Mouse (Mus musculus): ENCODE measurements around the gene Myo5a. TPM values are rescaled to one million over a fixed set of nuclear protein-coding genes. Genes with fewer than 3 reads are reported as not detected.
A peak's percentile ranks its signal among the peaks of the same experiment; 100 is the strongest.

Myo5a gene
- polyA plus RNA-seq, 1 experiment from 2014 or later = 18.1 TPM

DNA sequence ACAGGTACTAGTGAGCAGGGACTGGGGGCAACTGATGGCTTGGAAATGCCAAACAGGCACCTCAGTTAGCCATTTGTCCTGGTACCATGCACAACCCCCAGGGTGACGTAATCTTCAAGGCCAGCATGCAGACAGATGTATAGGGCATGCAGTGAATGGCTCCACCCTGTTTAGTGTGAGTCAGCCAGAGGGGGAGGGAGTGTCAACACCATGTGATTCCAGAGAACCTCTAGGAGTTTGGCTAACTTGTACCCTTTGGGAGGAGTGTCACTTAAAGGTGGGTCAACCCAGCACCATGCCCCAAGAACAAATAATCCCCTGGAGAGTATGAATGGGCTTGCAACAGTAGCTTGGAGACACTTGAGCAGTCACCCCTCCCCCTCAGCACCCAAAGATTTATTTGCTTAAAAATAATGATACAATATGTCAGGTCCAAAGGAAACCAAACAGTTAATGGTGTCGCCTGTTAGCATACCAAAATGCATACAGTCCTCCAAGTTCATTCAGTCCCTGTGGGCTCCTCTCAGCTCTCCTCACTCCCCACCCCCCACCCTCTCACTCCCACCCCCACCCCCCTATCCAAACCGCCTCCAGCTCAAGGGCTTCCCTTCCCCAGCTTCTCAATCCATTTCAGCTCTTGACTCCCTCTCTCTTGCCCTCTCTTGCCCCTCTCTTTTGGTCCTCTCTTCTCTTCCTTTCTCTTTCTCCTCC is 193.3 kb downstream of the Myo5a start:
- H3K27me3 ChIP-seq (ENCODE audit: low read depth, poor library complexity, severe bottlenecking) = no peaks in the 10 kb centered on the region
- peaks cover 42% of the 10 kb centered on the region for H3K4me1 ChIP-seq
- no peak for DNase-seq (ENCODE audit: low spot score)
- 0 out of 2 replicates have a peak, but pooled peaks cover 3% of the 10 kb centered on the region for H3K9me3 ChIP-seq (replicated peaks)
- no peaks in the 10 kb centered on the region for H3K36me3 ChIP-seq
- no peak overlapping the region for H3K4me3 ChIP-seq
- H3K27ac ChIP-seq (replicated peaks) = peak overlapping the region; percentile 55
- WGBS = 52% methylated on average over 3 of the region's 3 CpGs

DNA sequence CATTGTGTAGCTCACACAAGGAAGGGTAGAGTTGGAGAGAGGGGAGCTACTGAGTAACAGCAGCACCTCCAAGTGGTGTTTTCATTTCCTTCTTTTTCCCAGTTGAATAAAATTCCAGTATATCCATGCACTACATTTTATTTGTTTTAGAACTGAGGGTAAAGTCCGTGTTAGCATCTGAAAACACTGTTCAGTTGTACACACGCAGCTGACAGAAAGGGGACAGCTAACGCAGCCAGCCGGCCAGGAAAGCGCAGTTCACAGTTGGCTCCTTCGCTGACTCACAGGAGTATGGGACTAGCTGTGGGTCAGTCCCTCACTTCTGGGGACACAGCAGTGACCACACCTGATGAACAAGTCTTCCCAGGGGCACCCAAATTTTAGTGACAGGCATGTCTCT is 196.3 kb downstream of the Myo5a start:
- DNase-seq (ENCODE audit: low spot score) = no peak
- Histone ChIP-seq H3K4me1 (peaks cover 23% of the 10 kb centered on the region), H3K4me3 (no peak overlapping the region), H3K9me3 (replicated peaks) (no peaks in the 10 kb centered on the region), H3K27ac (replicated peaks) (peak overlapping the region; percentile 13; the same call in 1 of the 2 replicates), H3K36me3 (no peaks in the 10 kb centered on the region), H3K27me3 (ENCODE audit: low read depth, poor library complexity, severe bottlenecking) (no peaks in the 10 kb centered on the region)
- WGBS = 80% methylated on average over 6 of the region's 6 CpGs

DNA sequence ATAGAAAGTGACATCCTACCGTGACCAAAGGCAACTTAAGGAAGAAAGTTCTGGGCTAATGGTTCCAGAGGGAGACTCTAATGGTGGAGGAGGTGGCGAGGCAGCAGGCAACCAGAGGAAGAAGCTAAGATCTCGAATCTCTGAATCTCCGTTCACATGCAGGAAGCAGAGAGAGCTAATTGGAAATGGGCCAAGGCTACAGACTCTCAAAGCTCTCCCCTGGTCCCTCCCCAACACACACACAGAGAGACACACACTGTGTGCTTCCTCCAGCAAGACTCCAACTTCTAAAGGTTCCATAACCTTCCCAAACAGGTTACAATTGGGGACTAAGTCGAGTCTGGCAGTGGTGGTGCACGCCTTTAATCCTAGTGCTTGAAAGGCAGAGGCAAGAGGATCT is 199.6 kb downstream of the Myo5a start:
- 93% methylated on average over 6 of the region's 6 CpGs for WGBS
- no peak overlapping the region for H3K4me3 ChIP-seq

DNA sequence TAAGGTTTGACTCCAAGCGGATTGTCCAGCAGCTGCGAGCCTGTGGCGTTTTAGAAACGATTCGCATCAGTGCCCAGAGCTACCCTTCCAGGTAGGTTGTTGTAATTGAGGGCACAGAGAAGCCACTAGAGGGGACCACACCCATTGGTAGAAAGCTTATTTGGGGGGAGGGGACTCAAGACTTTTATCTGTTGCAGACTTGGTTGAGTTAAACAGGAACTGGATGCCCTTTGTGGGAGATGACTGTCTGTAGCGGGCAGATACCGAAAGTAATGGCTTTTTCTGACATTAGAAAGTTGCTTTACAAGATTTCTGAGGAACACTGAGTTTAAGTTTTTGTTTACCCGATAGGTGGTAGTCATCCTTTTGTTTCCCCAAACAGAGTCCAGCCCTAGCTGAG is 200.7 kb downstream of the Myo5a start:
- Histone ChIP-seq H3K27ac (replicated peaks) (no peak overlapping the region), H3K27me3 (ENCODE audit: low read depth, poor library complexity, severe bottlenecking) (no peaks in the 10 kb centered on the region), H3K36me3 (no peaks in the 10 kb centered on the region), H3K4me1 (peaks cover 4% of the 10 kb centered on the region), H3K9me3 (replicated peaks) (no peaks in the 10 kb centered on the region), H3K4me3 (no peak overlapping the region)
- WGBS = 93% methylated on average over 8 of the region's 8 CpGs
- DNase-seq (ENCODE audit: low spot score) = no peak

More for the DNA sequence above, 199.6 kb downstream of the Myo5a start:
- H3K27me3 ChIP-seq (ENCODE audit: low read depth, poor library complexity, severe bottlenecking) = no peaks in the 10 kb centered on the region
- H3K36me3 ChIP-seq = no peaks in the 10 kb centered on the region
- no peaks in the 10 kb centered on the region; the same call in 1 of the 2 replicates for H3K4me1 ChIP-seq
- H3K9me3 ChIP-seq (replicated peaks) = no peaks in the 10 kb centered on the region
- no peak for DNase-seq (ENCODE audit: low spot score)
- H3K27ac ChIP-seq (replicated peaks) = no peak overlapping the region

Other genes starting within 250 kb of the Myo5a start
- gene Onecut1, start 209.1 kb upstream of the Myo5a start, polyA plus RNA-seq (2016; fragmentation: Nextera tagmentation; extraction: Ambion mirVana) = 10.0 and 13.4 TPM in 2 replicates
- gene Fam214a, start 118.1 kb upstream of the Myo5a start, polyA plus RNA-seq (2016; fragmentation: Nextera tagmentation; extraction: Ambion mirVana) = 7.7 and 13.2 TPM in 2 replicates
- gene Arpp19, start 33.4 kb upstream of the Myo5a start, polyA plus RNA-seq (2016; fragmentation: Nextera tagmentation; extraction: Ambion mirVana) = 327 and 357 TPM in 2 replicates
- gene Myo5c, start 161.0 kb downstream of the Myo5a start, polyA plus RNA-seq (2016; fragmentation: Nextera tagmentation; extraction: Ambion mirVana) = 0.52 and 0.77 TPM in 2 replicates
- 29.3 and 30.9 TPM in 2 replicates for gene Gnb5, start 235.3 kb downstream of the Myo5a start, polyA plus RNA-seq (2016; fragmentation: Nextera tagmentation; extraction: Ambion mirVana)

All from midbrain, embryonic 10.5 days (tissue).